Mouse (Mus musculus) limb, embryonic 14.5 days (tissue): ENCODE data around the gene Zfp524. TPM values are rescaled to one million over a fixed set of nuclear protein-coding genes. Genes with fewer than 3 reads are reported as not detected.

Experiments used
- ATAC-seq: fragments of 200-750 bp; cut with Nextera tagmentation; 2 replicates; pipeline ENCODE4 v1.8.0; 2017; ENCODE audit warnings: low read depth, moderate number of reproducible peaks, moderate TSS enrichment; ENCODE audit not compliant: low FRiP score
- DNase-seq: peaks from one replicate; pipeline ENCODE4 v3.0.0-alpha.2; 2015; ENCODE audit warnings: low spot score
- H3K27ac ChIP-seq: fragments of 300-500 bp; sonication (generic); replicated peaks from 2 replicates; pipeline ENCODE4 v1.5.1; 2014; ENCODE audit warnings: low read depth, mild to moderate bottlenecking, low read length, moderate library complexity, mixed read lengths
- H3K27me3 ChIP-seq: fragments of 300-500 bp; sonication (generic); 2 replicates; pipeline ENCODE4 v1.6.1; 2014; ENCODE audit warnings: low read length, mixed read lengths; ENCODE audit not compliant: control insufficient read depth, insufficient read depth
- H3K36me3 ChIP-seq: fragments of 300-500 bp; sonication (generic); 2 replicates; pipeline ENCODE4 v1.6.1; 2014; ENCODE audit warnings: mild to moderate bottlenecking, low read length, moderate library complexity, mixed read lengths; ENCODE audit not compliant: control insufficient read depth, insufficient read depth
- H3K4me1 ChIP-seq: fragments of 300-500 bp; sonication (generic); 2 replicates; pipeline ENCODE4 v1.6.1; 2014; ENCODE audit warnings: antibody characterized with exemption, low read length, mixed read lengths; ENCODE audit not compliant: control insufficient read depth, insufficient read depth
- H3K4me2 ChIP-seq: fragments of 300-500 bp; sonication (generic); replicated peaks from 2 replicates; pipeline ENCODE4 v1.6.1; 2014; ENCODE audit warnings: low read depth, mild to moderate bottlenecking, low read length, moderate library complexity; ENCODE audit not compliant: severe bottlenecking
- H3K4me3 ChIP-seq: fragments of 300-500 bp; sonication (generic); replicated peaks from 2 replicates; pipeline ENCODE4 v1.5.1; 2014; ENCODE audit warnings: low read length
- H3K9ac ChIP-seq: fragments of 300-500 bp; sonication (generic); 2 replicates; pipeline ENCODE4 v1.6.1; 2014; ENCODE audit warnings: mild to moderate bottlenecking, low read depth, low read length, moderate library complexity; ENCODE audit not compliant: severe bottlenecking
- H3K9me3 ChIP-seq: fragments of 300-500 bp; sonication (generic); 2 replicates; pipeline ENCODE4 v1.6.1; 2016; ENCODE audit warnings: low read length; ENCODE audit not compliant: control insufficient read depth
- POLR2A ChIP-seq: fragments of 200-500 bp; IDR thresholded peaks from 2 replicates; pipeline ENCODE4 v1.8.0; 2012; ENCODE audit warnings: inconsistent platforms, mild to moderate bottlenecking, moderate library complexity, borderline replicate concordance; ENCODE audit not compliant: insufficient read depth, insufficient read length; ENCODE audit errors: extremely low read depth
- WGBS: fragments of 180-500 bp; shearing (Covaris S2); extraction: QIAGEN DNeasy Blood & Tissue Kit; methylation state at CpG from one replicate; pipeline ENCODE4 v1.1.7; 2014; 5-methylcytosine and 5-hydroxymethylcytosine counted together
- polyA plus RNA-seq, 2 experiments: library from polyadenylated mRNA; depleted of rRNA in 1 of 2; stranded (reverse) in 1 of 2; unstranded in 1 of 2; fragments of >200 nt; fragmentation: Nextera tagmentation in 1 of 2; extraction: Ambion mirVana in 1 of 2; gene quantifications; 2 replicates each; pipeline versions ENCODE4 v1.2.1 to v1.2.3; 2012 to 2014

Zfp524 gene
- polyA plus RNA-seq, 2 experiments: 12.1 to 17.0 TPM

- TF ChIP-seq POLR2A: no peak
Measured at GRCm38 (mm10) chr7:5056651-5057263, 42.5 kb downstream of the Zfp524 start.

GRCm38 (mm10) chr7:5057381-5057780 lies 43.2 kb downstream of the Zfp524 start:
- no peak for TF ChIP-seq POLR2A
- Histone ChIP-seq H3K27me3 (peaks cover 47% of the 10 kb centered on the region), H3K9ac (peak overlapping the region; percentile 87), H3K27ac (no peak overlapping the region), H3K4me3 (peak overlapping the region; percentile 75), H3K36me3 (no peaks in the 10 kb centered on the region), H3K4me1 (peaks cover 33% of the 10 kb centered on the region), H3K9me3 (no peaks in the 10 kb centered on the region), H3K4me2 (peak overlapping the region; percentile 83)
- no peak for DNase-seq
- 28% methylated on average over 8 of the region's 8 CpGs for WGBS
- no peak for ATAC-seq

More at GRCm38 (mm10) chr7:5056651-5057263, 42.5 kb downstream of the Zfp524 start:
- Histone ChIP-seq H3K4me1 (peaks cover 38% of the 10 kb centered on the region), H3K36me3 (no peaks in the 10 kb centered on the region), H3K9ac (peak overlapping the region; percentile 87), H3K4me3 (peak overlapping the region; percentile 75), H3K27me3 (peaks cover 53% of the 10 kb centered on the region), H3K9me3 (no peaks in the 10 kb centered on the region), H3K4me2 (peak overlapping the region; percentile 83), H3K27ac (0 out of 2 replicates have a peak overlapping the region, but pooled peaks have one; percentile 43)
- whole genome bisulfite sequencing: 1% methylated on average over 48 of the region's 55 CpGs
- peak; percentile 3; the same call in 1 of the 2 replicates for ATAC-seq
- DNase-seq: peak; percentile 63

GRCm38 (mm10) chr7:5057804-5058203 lies 43.6 kb downstream of the Zfp524 start:
- Histone ChIP-seq H3K4me2 (peak overlapping the region; percentile 83), H3K36me3 (no peaks in the 10 kb centered on the region), H3K27ac (no peak overlapping the region), H3K9ac (peak overlapping the region; percentile 87; the same call in 1 of the 2 replicates), H3K27me3 (peaks cover 43% of the 10 kb centered on the region), H3K4me3 (peak overlapping the region; percentile 75), H3K4me1 (peaks cover 29% of the 10 kb centered on the region), H3K9me3 (no peaks in the 10 kb centered on the region)
- no peak for DNase-seq
- no peak for TF ChIP-seq POLR2A
- 38% methylated on average over 11 of the region's 11 CpGs for WGBS
- ATAC-seq: no peak

- H3K4me1 ChIP-seq: peaks cover 24% of the 10 kb centered on the region
- peaks cover 34% of the 10 kb centered on the region for H3K27me3 ChIP-seq
- no peaks in the 10 kb centered on the region for H3K36me3 ChIP-seq
- no peak overlapping the region for H3K27ac ChIP-seq
- TF ChIP-seq POLR2A: no peak
- no peak overlapping the region for H3K4me3 ChIP-seq
- no peak for ATAC-seq
- no peak overlapping the region for H3K9ac ChIP-seq
- DNase-seq: no peak
- no peaks in the 10 kb centered on the region for H3K9me3 ChIP-seq
- no peak overlapping the region for H3K4me2 ChIP-seq
- WGBS: 91% methylated on average over 1 of the region's 1 CpGs
Measured at GRCm38 (mm10) chr7:5058631-5059030, 44.4 kb downstream of the Zfp524 start.

- ATAC-seq (no peak), DNase-seq (no peak)
- H3K4me3 ChIP-seq: no peak overlapping the region
- H3K9ac ChIP-seq: no peak overlapping the region
- H3K27ac ChIP-seq: no peak overlapping the region
- TF ChIP-seq POLR2A: no peak
- peaks cover 26% of the 10 kb centered on the region for H3K27me3 ChIP-seq
- no peaks in the 10 kb centered on the region for H3K36me3 ChIP-seq
- WGBS: 92% methylated on average over 12 of the region's 12 CpGs
- no peaks in the 10 kb centered on the region for H3K9me3 ChIP-seq
- no peak overlapping the region for H3K4me2 ChIP-seq
- H3K4me1 ChIP-seq: peaks cover 24% of the 10 kb centered on the region
Measured at GRCm38 (mm10) chr7:5059421-5059820, 45.2 kb downstream of the Zfp524 start.
